Mouse (Mus musculus): ENCODE measurements around the gene Nt5c2.

DNA sequence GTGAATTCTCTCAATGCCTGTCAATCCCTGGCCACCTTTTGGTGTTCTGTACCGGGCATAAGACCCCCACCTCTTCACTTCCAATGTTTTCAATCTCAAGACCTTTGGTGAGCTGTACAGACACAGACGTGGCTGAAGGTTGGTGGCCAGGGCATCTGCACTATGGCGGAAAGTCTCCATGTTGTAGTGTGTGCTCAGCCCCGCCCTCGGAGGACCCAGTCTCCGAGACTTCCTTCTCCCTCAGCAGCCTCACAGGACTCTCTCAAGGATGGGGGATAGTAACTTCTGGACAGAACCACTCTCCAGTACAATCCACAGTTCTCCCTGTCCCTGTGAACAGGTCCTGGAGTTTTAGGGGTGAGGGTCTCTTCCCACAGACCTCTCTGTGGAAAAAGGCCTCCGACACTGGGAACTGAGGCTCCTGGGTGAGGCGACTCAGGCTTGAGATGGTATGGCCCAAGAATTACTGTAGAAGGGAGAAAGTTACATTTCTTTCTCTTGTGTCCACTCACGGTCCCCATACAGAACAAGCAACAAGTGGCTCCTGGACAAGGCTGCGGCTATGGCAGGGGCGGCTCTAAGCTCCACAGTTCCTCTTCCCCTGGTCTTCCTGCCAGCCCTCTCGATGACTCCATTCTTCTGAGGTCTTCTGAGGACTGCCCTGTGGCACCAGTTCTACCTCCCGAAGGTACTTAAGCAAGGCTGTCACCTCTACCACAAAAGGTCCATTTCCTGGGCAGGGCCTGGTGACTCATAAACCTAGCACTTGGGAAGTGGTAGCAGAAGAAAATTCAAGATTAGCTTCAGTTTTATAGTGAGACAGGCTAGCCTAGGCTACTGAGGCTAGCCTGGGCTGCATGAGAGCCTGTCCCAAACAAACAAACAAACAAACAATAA lies 30.0 kb downstream of the Nt5c2 start:
- TF ChIP-seq GATA1 (IDR thresholded peaks at IDR 0.05; ENCODE audit: low read length) (no peak), TAL1 (IDR thresholded peaks at IDR 0.05; ENCODE audit: low read length) (no peak)
